ENCODE assay signal across 8 mouse cellular contexts in genomic region chr4:135507547-135508350, GRCm38 (mm10). TPM values are rescaled to one million over a fixed set of nuclear protein-coding genes. Genes with fewer than 3 reads are reported as not detected.
DNase-seq lines count a peak whose midpoint lies in the region; ATAC-seq and TF ChIP-seq lines count a peak whose summit lies in the region.

No protein-coding gene starts in this region.

- H3K36me3 ChIP-seq in kidney, postnatal 0 days (ENCODE audit: insufficient read depth, low read length): no peaks in the 10 kb centered on the region
- H3K36me3 ChIP-seq in liver, embryonic 14.5 days (replicated peaks; ENCODE audit: control insufficient read depth, insufficient read depth, low read depth): no peaks in the 10 kb centered on the region
- no peaks in the 10 kb centered on the region for H3K36me3 ChIP-seq in neural tube, embryonic 12.5 days

- peak overlapping the region; percentile 30 for H3K4me2 ChIP-seq in kidney, postnatal 0 days (ENCODE audit: low read length)
- H3K4me2 ChIP-seq in liver, embryonic 14.5 days (ENCODE audit: low read depth): peak overlapping the region; percentile 44
- H3K4me2 ChIP-seq in neural tube, embryonic 12.5 days (replicated peaks): peak overlapping the region; percentile 51

- H3K4me1 ChIP-seq in kidney, postnatal 0 days (replicated peaks; ENCODE audit: insufficient read depth, low read length): peaks cover 6% of the 10 kb centered on the region
- H3K4me1 ChIP-seq in liver, embryonic 14.5 days (replicated peaks; ENCODE audit: control insufficient read depth in 2 of 2, insufficient read depth in 2 of 2, low read length in 1 of 2): peaks cover 0 to 2% of the 10 kb centered on the region in 2 experiments; a peak in 2 of 4 replicates
- peaks cover 9% of the 10 kb centered on the region for H3K4me1 ChIP-seq in neural tube, embryonic 12.5 days

- no peak overlapping the region for H3K27ac ChIP-seq in kidney, postnatal 0 days
- H3K27ac ChIP-seq in liver, embryonic 14.5 days: peak overlapping the region; percentile 21; the same call in 1 of the 2 replicates
- no peak overlapping the region for H3K27ac ChIP-seq in neural tube, embryonic 12.5 days

- 9% methylated on average over 22 of the region's 22 CpGs for WGBS in kidney, postnatal 0 days
- 7% methylated on average over 22 of the region's 22 CpGs for WGBS in liver, embryonic 14.5 days (ENCODE audit: insufficient replicate concordance)
- WGBS in neural tube, embryonic 12.5 days: 15% methylated on average over 22 of the region's 22 CpGs

- 0 out of 2 replicates have a peak overlapping the region, but pooled peaks have one; percentile 4 for H3K4me3 ChIP-seq in kidney, postnatal 0 days (replicated peaks; ENCODE audit: low read depth, low read length)
- H3K4me3 ChIP-seq in liver, embryonic 14.5 days (ENCODE audit: insufficient read depth in 1 of 2, low read depth in 2 of 2, low read length in 2 of 2): peak overlapping the region; percentile 10 to 38
- H3K4me3 ChIP-seq in neural tube, embryonic 12.5 days: no peak overlapping the region

- no peak for ATAC-seq in cerebellum, adult (ENCODE audit: insufficient number of reproducible peaks, low FRiP score, low TSS enrichment)
- ATAC-seq in kidney, postnatal 0 days (replicated peaks; ENCODE audit: low FRiP score, low read depth): no peak
- peak; percentile 80 for ATAC-seq in liver, embryonic 14.5 days (ENCODE audit: insufficient read depth)
- ATAC-seq in neural tube, embryonic 12.5 days (ENCODE audit: low FRiP score, low read depth): 0 out of 2 replicates have a peak, but pooled peaks have one; percentile 9

- peak; percentile 57 to 62 for DNase-seq in cerebellum, postnatal 10 days
- DNase-seq in c-Kit-negative CD71-positive TER-119-positive erythroid progenitor cells, embryonic 14.5 days (ENCODE audit: low read depth, low spot score): peak; percentile 72
- peak; percentile 46 to 51 for DNase-seq in frontal cortex, postnatal 14 days (ENCODE audit: low spot score in 2 of 2)
- DNase-seq in kidney, postnatal 0 days (ENCODE audit: low spot score): peak; percentile 64
- DNase-seq in liver, embryonic 14.5 days (ENCODE audit: low read depth in 3 of 3, low spot score in 3 of 3): peak; percentile 56 to 65 (median 58)
- DNase-seq in thymus, postnatal 4 days: peak; percentile 53

- H3K9me3 ChIP-seq in kidney, postnatal 0 days (replicated peaks; ENCODE audit: low read length): no peaks in the 10 kb centered on the region
- H3K9me3 ChIP-seq in liver, embryonic 14.5 days (ENCODE audit: control insufficient read depth, low read length): no peaks in the 10 kb centered on the region
- H3K9me3 ChIP-seq in neural tube, embryonic 12.5 days: no peaks in the 10 kb centered on the region

- H3K27me3 ChIP-seq in kidney, postnatal 0 days (ENCODE audit: insufficient read depth, low read length): no peaks in the 10 kb centered on the region
- no peaks in the 10 kb centered on the region for H3K27me3 ChIP-seq in liver, embryonic 14.5 days (ENCODE audit: control insufficient read depth, insufficient read depth, low read length)
- peaks cover 4% of the 10 kb centered on the region; the same call in 1 of the 2 replicates for H3K27me3 ChIP-seq in neural tube, embryonic 12.5 days (replicated peaks)

- H3K9ac ChIP-seq in kidney, postnatal 0 days (ENCODE audit: low read depth, low read length): no peak overlapping the region
- peak overlapping the region; percentile 48 for H3K9ac ChIP-seq in liver, embryonic 14.5 days (replicated peaks)
- peak overlapping the region; percentile 1; the same call in 1 of the 2 replicates for H3K9ac ChIP-seq in neural tube, embryonic 12.5 days

- TF ChIP-seq EP300 in liver, embryonic 14.5 days (IDR thresholded peaks at IDR 0.05; ENCODE audit: low read depth): no peak

- TF ChIP-seq CTCF in kidney, postnatal 0 days (IDR thresholded peaks at IDR 0.05; ENCODE audit: low read depth): peak; percentile 78
- TF ChIP-seq CTCF in liver, embryonic 14.5 days (IDR thresholded peaks at IDR 0.05; ENCODE audit: low read depth): peak; percentile 77

RNA-seq across cellular contexts. Expression of gene Nipal3, which starts 12.9 kb away (rescaled TPM):
- polyA plus RNA-seq in kidney, postnatal 0 days (2015; fragmentation: Nextera tagmentation; extraction: Ambion mirVana): 6.3 and 6.8 TPM in 2 replicates
- polyA plus RNA-seq in liver, embryonic 14.5 days (2012; rRNA removed): 2.9 and 3.2 TPM in 2 replicates
- polyA plus RNA-seq in liver, embryonic 14.5 days (2014; fragmentation: Nextera tagmentation; extraction: Ambion mirVana): 2.5 and 3.9 TPM in 2 replicates
- 3.8 and 4.7 TPM in 2 replicates for polyA plus RNA-seq in neural tube, embryonic 12.5 days (2016; fragmentation: Nextera tagmentation; extraction: Ambion mirVana)

RNA-seq across cellular contexts. Expression of gene Stpg1, which starts 13.2 kb away (rescaled TPM):
- polyA plus RNA-seq in kidney, postnatal 0 days (2015; fragmentation: Nextera tagmentation; extraction: Ambion mirVana): 0.42 and 0.52 TPM in 2 replicates
- polyA plus RNA-seq in liver, embryonic 14.5 days (2012; rRNA removed): 0.01 and 0.02 TPM in 2 replicates
- polyA plus RNA-seq in liver, embryonic 14.5 days (2014; fragmentation: Nextera tagmentation; extraction: Ambion mirVana): 0.08 TPM in 1 of 2 replicates, not detected in the other
- polyA plus RNA-seq in neural tube, embryonic 12.5 days (2016; fragmentation: Nextera tagmentation; extraction: Ambion mirVana): 0.41 TPM in 1 of 2 replicates, not detected in the other

Comparison
In these comparisons a context has a peak if more than half of its experiments do, and no peak if none do; other contexts are left out.
1. ATAC-seq: peak in liver, embryonic 14.5 days (single experiment) and neural tube, embryonic 12.5 days (single experiment); none in cerebellum, adult (single experiment) and kidney, postnatal 0 days (single experiment).
2. Peak in every context shown above with its lines, with median percentiles within 50 percentile points of each other: DNase-seq and H3K4me2 ChIP-seq.